ENCODE assay signal across 10 mouse cellular contexts in the genomic region with DNA sequence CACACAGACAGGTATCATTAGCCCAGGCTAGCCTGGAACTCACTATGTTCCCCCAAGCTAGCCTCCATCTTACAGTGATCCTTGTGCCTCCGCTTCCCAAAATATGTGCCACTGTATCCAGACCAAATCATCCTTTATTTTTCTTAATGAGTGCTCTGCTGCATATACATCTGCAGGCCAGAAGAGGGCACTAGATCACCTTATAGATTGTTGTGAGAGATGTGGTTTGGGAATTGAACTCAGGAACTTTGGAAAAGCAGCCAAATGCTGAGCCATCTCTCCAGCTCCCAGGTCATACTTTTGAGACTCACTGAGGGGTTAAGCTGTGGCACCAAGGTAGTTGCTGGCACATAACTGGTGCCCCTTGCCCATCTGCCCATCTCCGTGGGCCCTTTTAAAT. TPM values are rescaled to one million over a fixed set of nuclear protein-coding genes. Genes with fewer than 3 reads are reported as not detected.
DNase-seq lines count a peak whose midpoint lies in the region; ATAC-seq and TF ChIP-seq lines count a peak whose summit lies in the region.
"Had no signal": no experiment of that assay in that cellular context is flagged by ENCODE, and none has a peak within 500 bp of the region (broad histone marks: within the 10 kb centered on the region; RNA-seq: fewer than 3 reads in every experiment).

No protein-coding gene starts in this region.

- DNase-seq in frontal cortex, postnatal 25 days (ENCODE audit: low spot score in 2 of 2) = no peak
- DNase-seq in lung, adult 2 months = peak; percentile 38
- DNase-seq in lung, adult 18-20 months = no peak
- no peak for DNase-seq in Patski (ENCODE audit: low read depth, low spot score)
- no peak for DNase-seq in forebrain, embryonic 10.5 days (ENCODE audit: extremely low spot score, low spot score)

- in situ Hi-C loops in Patski (cut with MboI; ENCODE audit: low pct_unique_long_range_greater_than_20kb) = loop anchor here (5.0 kb wide), 1 partner anchor 48 kb away; no protein-coding TSS in a partner anchor

- H3K79me2 ChIP-seq in macrophage (ENCODE audit: inconsistent target) = no peaks in the 10 kb centered on the region

- WGBS in lung, adult 2 months = 57% methylated on average over 2 of the region's 2 CpGs
- 69% methylated on average over 2 of the region's 2 CpGs for WGBS in macrophage (ENCODE audit: missing documents)
- 67% methylated on average over 2 of the region's 2 CpGs for WGBS in forebrain, embryonic 10.5 days
- 78% methylated on average over 2 of the region's 2 CpGs for WGBS in forebrain, embryonic 13.5 days

- CTCF ChIA-PET in Patski (lab: Charles Lee) = interaction anchor here (0.8 to 4.7 kb wide), 10 partner anchors 11 to 94 kb away, joined by 3 to 62 read pairs (median 3); no protein-coding TSS in a partner anchor

- no peak overlapping the region for H3K4me2 ChIP-seq in forebrain, embryonic 13.5 days
- H3K4me2 ChIP-seq: neural tube, embryonic 12.5 days; stomach, embryonic 15.5 days had no signal

- H3K36me3 ChIP-seq in macrophage (ENCODE audit: inconsistent target) = no peaks in the 10 kb centered on the region
- no peaks in the 10 kb centered on the region for H3K36me3 ChIP-seq in forebrain, embryonic 10.5 days (replicated peaks)
- no peaks in the 10 kb centered on the region for H3K36me3 ChIP-seq in forebrain, embryonic 13.5 days (ENCODE audit: poor library complexity, severe bottlenecking)
- H3K36me3 ChIP-seq: neural tube, embryonic 12.5 days; stomach, embryonic 15.5 days had no signal

- no peak for TF ChIP-seq POLR2A in lung, adult 2 months (IDR thresholded peaks at IDR 0.05; ENCODE audit: borderline replicate concordance, extremely low read depth, low read depth, low read length)

- H3K27ac ChIP-seq in macrophage = 0 out of 2 replicates have a peak overlapping the region, but pooled peaks have one; percentile 7
- H3K27ac ChIP-seq in forebrain, embryonic 10.5 days = no peak overlapping the region
- no peak overlapping the region for H3K27ac ChIP-seq in forebrain, embryonic 13.5 days
- H3K27ac ChIP-seq: neural tube, embryonic 12.5 days; stomach, embryonic 15.5 days had no signal

- H3K27me3 ChIP-seq in Patski = no peaks in the 10 kb centered on the region
- H3K27me3 ChIP-seq in forebrain, embryonic 10.5 days (ENCODE audit: poor library complexity, severe bottlenecking) = no peaks in the 10 kb centered on the region
- H3K27me3 ChIP-seq in forebrain, embryonic 13.5 days = no peaks in the 10 kb centered on the region
- H3K27me3 ChIP-seq: neural tube, embryonic 12.5 days; stomach, embryonic 15.5 days had no signal

- no peaks in the 10 kb centered on the region for H3K9me3 ChIP-seq in forebrain, embryonic 10.5 days
- H3K9me3 ChIP-seq in forebrain, embryonic 13.5 days (replicated peaks) = no peaks in the 10 kb centered on the region
- H3K9me3 ChIP-seq: neural tube, embryonic 12.5 days; stomach, embryonic 15.5 days had no signal

- no peaks in the 10 kb centered on the region for H3K4me1 ChIP-seq in lung, adult 2 months (ENCODE audit: control insufficient read depth, insufficient read depth, low read length)
- no peaks in the 10 kb centered on the region for H3K4me1 ChIP-seq in forebrain, embryonic 10.5 days
- H3K4me1 ChIP-seq in forebrain, embryonic 13.5 days = no peaks in the 10 kb centered on the region
- H3K4me1 ChIP-seq: neural tube, embryonic 12.5 days had no signal

- peak; percentile 24; the same call in 1 of the 2 replicates for TF ChIP-seq CTCF in lung, adult 2 months (IDR thresholded peaks at IDR 0.05; ENCODE audit: insufficient read depth, low read length)
- peak; percentile 92 for TF ChIP-seq CTCF in Patski (IDR thresholded peaks at IDR 0.05)

- H3K4me3 ChIP-seq in lung, adult 2 months (replicated peaks; ENCODE audit: extremely low read depth, low read depth, low read length) = no peak overlapping the region
- H3K4me3 ChIP-seq in macrophage (ENCODE audit: inconsistent target) = no peak overlapping the region
- H3K4me3 ChIP-seq in forebrain, embryonic 10.5 days = no peak overlapping the region
- H3K4me3 ChIP-seq in forebrain, embryonic 13.5 days = no peak overlapping the region
- H3K4me3 ChIP-seq: neural tube, embryonic 12.5 days; stomach, embryonic 15.5 days had no signal

- no peak overlapping the region for H3K9ac ChIP-seq in forebrain, embryonic 13.5 days
- H3K9ac ChIP-seq: neural tube, embryonic 12.5 days; stomach, embryonic 15.5 days had no signal

- POLR2A ChIA-PET in Patski (lab: Charles Lee) = interaction anchor here (1.3 to 2.0 kb wide), 4 partner anchors 17 to 64 kb away, joined by 4 to 8 read pairs (median 4); no protein-coding TSS in a partner anchor

- ATAC-seq in frontal cortex, adult (ENCODE audit: low TSS enrichment) = 0 out of 2 replicates have a peak, but pooled peaks have one; percentile 34
- no peak for ATAC-seq in Patski
- no peak for ATAC-seq in forebrain, embryonic 13.5 days

RNA-seq across cellular contexts. Expression of gene Fam129b, which starts 11.2 kb away (rescaled TPM):
- 205 and 224 TPM in 2 replicates for polyA plus RNA-seq in lung, adult 2 months (2012; rRNA removed)
- 170 TPM for polyA plus RNA-seq in Patski (2021)
- 100 to 1,000 TPM in 13 of 26 experiments, 10 to 100 TPM in 13; 35.9 to 648 (median 91.5) TPM for total RNA-seq in macrophage (2018; cell fraction: chromatin; rRNA removed)
- 100 to 1,000 TPM in 14 of 26 experiments, 10 to 100 TPM in 12; 52.3 to 460 (median 164) TPM for total RNA-seq in macrophage (2018; cell fraction: cytosol; rRNA removed)
- total RNA-seq in macrophage (2018; cell fraction: nucleus; rRNA removed) = 100 to 1,000 TPM in 13 of 26 experiments, 10 to 100 TPM in 13; 39.2 to 371 (median 100) TPM
- 117 to 240 TPM (median 185 TPM) in 3 replicates for polyA plus RNA-seq in macrophage (2018)
- polyA plus RNA-seq in forebrain, embryonic 10.5 days (2016; fragmentation: Nextera tagmentation; extraction: Ambion mirVana) = 22.8 and 25.3 TPM in 2 replicates
- polyA plus RNA-seq in forebrain, embryonic 13.5 days (2015; fragmentation: Nextera tagmentation; extraction: Ambion mirVana) = 21.1 and 23.7 TPM in 2 replicates

RNA-seq across cellular contexts. Expression of gene Stxbp1, which starts 17.7 kb away (rescaled TPM):
- polyA plus RNA-seq in lung, adult 2 months (2012; rRNA removed) = 26.3 and 37.9 TPM in 2 replicates
- 30.1 TPM for polyA plus RNA-seq in Patski (2021)
- 10 to 100 TPM; 17.2 to 71.6 (median 25.6) TPM for total RNA-seq in macrophage (2018; cell fraction: chromatin; rRNA removed)
- total RNA-seq in macrophage (2018; cell fraction: cytosol; rRNA removed) = 10 to 100 TPM; 10.5 to 25.5 (median 16.1) TPM
- total RNA-seq in macrophage (2018; cell fraction: nucleus; rRNA removed) = 10 to 100 TPM; 14.4 to 64.5 (median 22.2) TPM
- 9.7 to 16.3 TPM (median 12.2 TPM) in 3 replicates for polyA plus RNA-seq in macrophage (2018)
- 18.7 and 20.8 TPM in 2 replicates for polyA plus RNA-seq in forebrain, embryonic 10.5 days (2016; fragmentation: Nextera tagmentation; extraction: Ambion mirVana)
- 97.5 and 109 TPM in 2 replicates for polyA plus RNA-seq in forebrain, embryonic 13.5 days (2015; fragmentation: Nextera tagmentation; extraction: Ambion mirVana)
